Mouse (Mus musculus) liver, embryonic 14.5 days (tissue): ENCODE results near the gene Dpep2nb. TPM values are rescaled to one million over a fixed set of nuclear protein-coding genes. Genes with fewer than 3 reads are reported as not detected.

Source experiments
- ATAC-seq: fragments of 200-750 bp; cut with Nextera tagmentation; 2 replicates; pipeline ENCODE4 v1.8.0; 2017; ENCODE audit warnings: moderate number of reproducible peaks, mild to moderate bottlenecking, moderate library complexity; ENCODE audit not compliant: insufficient read depth
- DNase-seq, 3 experiments: peaks; one replicate each; pipeline ENCODE4 v3.0.0-alpha.2; 2012 to 2013; ENCODE audit warnings: low read depth in 3 of 3, low spot score in 3 of 3
- H3K27ac ChIP-seq: fragments of 300-500 bp; sonication (generic); 2 replicates; pipeline ENCODE4 v1.5.1; 2014; ENCODE audit warnings: moderate library complexity, mild to moderate bottlenecking, control low read depth, inconsistent platforms
- H3K27me3 ChIP-seq: fragments of 300-500 bp; sonication (generic); 2 replicates; pipeline ENCODE4 v1.6.1; 2014; ENCODE audit warnings: mild to moderate bottlenecking, low read length, moderate library complexity; ENCODE audit not compliant: control insufficient read depth, insufficient read depth
- H3K36me3 ChIP-seq: fragments of 300-500 bp; sonication (generic); replicated peaks from 2 replicates; pipeline ENCODE4 v1.6.1; 2014; ENCODE audit warnings: low read depth; ENCODE audit not compliant: control insufficient read depth, insufficient read depth
- H3K4me1 ChIP-seq, 2 experiments: fragments of 200-500 bp in 1 of 2; fragments of 300-500 bp in 1 of 2; sonication (generic) in 1 of 2; replicated peaks; 2 replicates each; pipeline ENCODE4 v1.6.1; 2012 to 2014; ENCODE audit warnings: antibody characterized with exemption in 1 of 2, inconsistent platforms in 1 of 2, low read length in 1 of 2; ENCODE audit not compliant: control insufficient read depth in 2 of 2, insufficient read depth in 2 of 2
- H3K4me2 ChIP-seq: fragments of 300-500 bp; sonication (generic); 2 replicates; pipeline ENCODE4 v1.6.1; 2014; ENCODE audit warnings: low read depth, mild to moderate bottlenecking, control low read depth, moderate library complexity
- H3K4me3 ChIP-seq, 2 experiments: fragments of 200-500 bp in 1 of 2; fragments of 300-500 bp in 1 of 2; sonication (generic) in 1 of 2; 2 replicates each; pipeline ENCODE4 v1.5.1; 2012 to 2014; ENCODE audit warnings: low read depth in 2 of 2, low read length in 2 of 2, mild to moderate bottlenecking in 2 of 2, control low read depth in 1 of 2, inconsistent platforms in 1 of 2, moderate library complexity in 1 of 2; ENCODE audit not compliant: insufficient read depth in 1 of 2
- H3K9ac ChIP-seq: fragments of 300-500 bp; sonication (generic); replicated peaks from 2 replicates; pipeline ENCODE4 v1.6.1; 2014; ENCODE audit warnings: mild to moderate bottlenecking, control low read depth, moderate library complexity
- H3K9me3 ChIP-seq: fragments of 300-500 bp; sonication (generic); 2 replicates; pipeline ENCODE4 v1.6.1; 2016; ENCODE audit warnings: low read length, mixed read lengths; ENCODE audit not compliant: control insufficient read depth
- CTCF ChIP-seq: IDR thresholded peaks from 2 replicates; pipeline ENCODE4 v1.5.1; 2016; ENCODE audit warnings: antibody characterized with exemption, low read depth, control low read depth
- EP300 ChIP-seq: IDR thresholded peaks from 2 replicates; pipeline ENCODE4 v1.6.1; 2016; ENCODE audit warnings: antibody characterized with exemption, low read depth
- WGBS: fragments of 180-500 bp; shearing (Covaris S2); extraction: QIAGEN DNeasy Blood & Tissue Kit; methylation state at CpG from one replicate; pipeline ENCODE4 v1.1.7; 2014; ENCODE audit not compliant: insufficient replicate concordance; 5-methylcytosine and 5-hydroxymethylcytosine counted together
- polyA plus RNA-seq, 2 experiments: library from polyadenylated mRNA; depleted of rRNA in 1 of 2; stranded (reverse) in 1 of 2; unstranded in 1 of 2; fragments of >200 nt; fragmentation: Nextera tagmentation in 1 of 2; extraction: Ambion mirVana in 1 of 2; gene quantifications; 2 replicates each; pipeline versions ENCODE4 v1.2.1 to v1.2.3; 2012 to 2014

Dpep2nb gene
- polyA plus RNA-seq, 2 experiments: not detected

DNA sequence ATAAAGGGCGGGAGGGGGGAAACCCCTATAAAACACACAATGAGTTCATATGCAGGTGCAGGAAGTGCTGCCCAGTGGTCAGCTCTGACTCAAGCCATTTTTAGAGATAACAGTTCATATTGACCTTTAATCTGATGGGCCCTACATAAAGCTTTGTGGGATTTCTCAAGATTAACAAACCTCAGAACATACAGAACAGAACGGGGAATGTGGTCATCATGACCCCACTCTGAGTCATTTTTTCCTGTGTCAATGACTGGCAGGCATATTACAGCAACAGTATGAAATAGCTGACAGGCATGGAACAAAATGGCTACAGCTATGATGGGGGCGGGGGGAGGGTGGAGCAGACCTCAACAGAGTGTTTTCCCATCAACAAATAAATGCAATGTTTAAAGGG, 1.4 kb upstream of the Dpep2nb start:
- DNase-seq (no peak), ATAC-seq (no peak)
- WGBS: 45% methylated on average over 3 of the region's 3 CpGs

DNA sequence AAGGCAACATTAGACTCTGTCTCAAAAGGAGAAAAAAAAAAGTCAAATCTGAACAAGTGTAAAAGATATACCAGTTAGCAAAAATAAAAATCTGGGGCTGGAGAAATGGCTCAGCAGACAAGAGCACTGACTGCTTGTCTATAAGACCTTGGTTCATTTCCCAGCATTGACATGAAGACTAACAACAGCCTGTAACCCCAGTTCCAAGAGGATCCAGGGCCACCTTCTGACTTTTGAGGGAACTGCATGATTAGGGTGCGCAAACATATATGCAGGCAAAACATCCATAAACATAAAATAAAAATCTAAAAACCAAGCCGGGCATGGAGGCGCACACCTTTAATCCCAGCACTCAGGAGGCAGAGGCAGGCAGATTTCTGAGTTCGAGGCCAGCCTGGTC, 638 bp upstream of the Dpep2nb start:
- no peaks in the 10 kb centered on the region; the same call in 1 of the 2 replicates for H3K27me3 ChIP-seq
- H3K9me3 ChIP-seq: no peaks in the 10 kb centered on the region
- H3K27ac ChIP-seq: no peak overlapping the region
- DNase-seq (no peak), ATAC-seq (no peak)
- WGBS: 74% methylated on average over 4 of the region's 4 CpGs
- no peak overlapping the region for H3K4me2 ChIP-seq
- no peak overlapping the region for H3K9ac ChIP-seq
- H3K4me3 ChIP-seq: no peak overlapping the region
- no peaks in the 10 kb centered on the region for H3K36me3 ChIP-seq
- TF ChIP-seq CTCF: peak; percentile 37; the same call in 1 of the 2 replicates
- TF ChIP-seq EP300: no peak
- H3K4me1 ChIP-seq: peaks cover 8 to 10% of the 10 kb centered on the region in 2 experiments; a peak in 3 of 4 replicates

More for the DNA sequence above, 1.4 kb upstream of the Dpep2nb start:
- Histone ChIP-seq H3K4me3 (no peak overlapping the region), H3K9ac (no peak overlapping the region), H3K27me3 (no peaks in the 10 kb centered on the region; the same call in 1 of the 2 replicates), H3K27ac (no peak overlapping the region), H3K4me2 (no peak overlapping the region), H3K9me3 (no peaks in the 10 kb centered on the region), H3K4me1 (peaks cover 10 to 13% of the 10 kb centered on the region in 2 experiments), H3K36me3 (no peaks in the 10 kb centered on the region)
- TF ChIP-seq EP300: no peak
- TF ChIP-seq CTCF: no peak

- no peaks in the 10 kb centered on the region; the same call in 1 of the 2 replicates for H3K27me3 ChIP-seq
- no peak for ATAC-seq
These were observed 1.1 kb downstream of the Dpep2nb start for GRCm38 (mm10) chr8:106004538-106005207.

DNA sequence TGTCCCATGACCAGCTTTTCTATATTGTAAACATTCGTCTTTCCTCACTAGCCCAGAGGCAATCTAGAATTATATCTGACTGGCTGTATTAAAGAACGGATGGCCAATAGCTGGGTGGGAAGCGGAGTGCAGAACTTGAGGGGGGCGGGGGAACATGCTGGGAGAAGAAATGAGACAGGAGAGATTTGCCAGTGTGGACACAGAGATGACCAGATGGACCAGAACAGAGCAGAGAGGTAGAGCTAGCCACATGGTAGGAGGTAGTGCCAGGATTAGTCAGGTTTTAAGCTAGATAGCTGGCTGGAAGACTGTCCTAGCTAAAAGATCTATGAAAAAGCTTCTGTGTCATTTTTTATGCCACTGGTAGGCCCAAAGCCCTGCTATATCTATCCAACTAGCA, 3.9 kb downstream of the Dpep2nb start:
- Histone ChIP-seq H3K4me1 (peaks cover 0 to 5% of the 10 kb centered on the region in 2 experiments; a peak in 2 of 4 replicates), H3K27ac (no peak overlapping the region), H3K36me3 (no peaks in the 10 kb centered on the region), H3K9ac (no peak overlapping the region), H3K4me2 (no peak overlapping the region), H3K27me3 (no peaks in the 10 kb centered on the region; the same call in 1 of the 2 replicates), H3K4me3 (no peak overlapping the region), H3K9me3 (no peaks in the 10 kb centered on the region)
- 67% methylated on average over 4 of the region's 4 CpGs for WGBS
- DNase-seq (no peak), ATAC-seq (no peak)
- no peak for TF ChIP-seq EP300

More at GRCm38 (mm10) chr8:106004538-106005207, 1.1 kb downstream of the Dpep2nb start:
- Histone ChIP-seq H3K4me3 (no peak overlapping the region), H3K9me3 (no peaks in the 10 kb centered on the region), H3K27ac (no peak overlapping the region), H3K9ac (no peak overlapping the region), H3K36me3 (no peaks in the 10 kb centered on the region), H3K4me2 (no peak overlapping the region), H3K4me1 (peaks cover 0 to 1% of the 10 kb centered on the region in 2 experiments; a peak in 1 of 4 replicates)
- TF ChIP-seq EP300: no peak
- no peak for TF ChIP-seq CTCF
- no peak for DNase-seq
- WGBS: 40% methylated on average over 8 of the region's 8 CpGs

GRCm38 (mm10) chr8:105998971-105999370, 6.8 kb downstream of the Dpep2nb start:
- Histone ChIP-seq H3K27me3 (no peaks in the 10 kb centered on the region; the same call in 1 of the 2 replicates), H3K36me3 (no peaks in the 10 kb centered on the region), H3K4me2 (no peak overlapping the region), H3K4me1 (peaks cover 0 to 5% of the 10 kb centered on the region in 2 experiments; a peak in 2 of 4 replicates), H3K27ac (no peak overlapping the region), H3K9me3 (no peaks in the 10 kb centered on the region), H3K4me3 (no peak overlapping the region), H3K9ac (no peak overlapping the region)
- TF ChIP-seq EP300: no peak
- no peak for TF ChIP-seq CTCF
- WGBS: 69% methylated on average over 2 of the region's 2 CpGs
- ATAC-seq (peak; percentile 45; the same call in 1 of the 2 replicates), DNase-seq (no peak)
